Mouse (Mus musculus) lung, adult 2 months (tissue): ENCODE measurements around the gene AY358078.

Experiments used
- CTCF ChIP-seq: fragments of 200-500 bp; IDR thresholded peaks from 2 replicates; pipeline ENCODE4 v1.5.1; 2011; ENCODE audit warnings: mild to moderate bottlenecking, low read length, control low read depth; ENCODE audit not compliant: insufficient read depth
- POLR2A ChIP-seq: fragments of 200-500 bp; IDR thresholded peaks from 2 replicates; pipeline ENCODE4 v1.6.1; 2011; ENCODE audit warnings: low read depth, mild to moderate bottlenecking, control low read depth, low read length, borderline replicate concordance; ENCODE audit errors: extremely low read depth

- TF ChIP-seq POLR2A: no peak
- TF ChIP-seq CTCF: no peak
Measured at GRCm38 (mm10) chr14:51773490-51773889, 26.4 kb upstream of the AY358078 start, which contains the start of gene Ang4.
